Mouse (Mus musculus) lung, embryonic 14.5 days (tissue): ENCODE results near the gene Gabbr2. TPM values are rescaled to one million over a fixed set of nuclear protein-coding genes. Genes with fewer than 3 reads are reported as not detected.

Source experiments
- ATAC-seq: fragments of 200-750 bp; cut with Nextera tagmentation; 2 replicates; pipeline ENCODE4 v1.8.0; 2017; ENCODE audit warnings: mild to moderate bottlenecking, moderate TSS enrichment, moderate library complexity; ENCODE audit not compliant: insufficient read depth
- DNase-seq: peaks from one replicate; pipeline ENCODE4 v3.0.0-alpha.2; 2015
- H3K27ac ChIP-seq: fragments of 300-500 bp; sonication (generic); 2 replicates; pipeline ENCODE4 v1.5.1; 2014; ENCODE audit warnings: low read depth, mild to moderate bottlenecking, moderate library complexity
- H3K27me3 ChIP-seq: fragments of 300-500 bp; sonication (generic); 2 replicates; pipeline ENCODE4 v1.6.1; 2014; ENCODE audit warnings: low read length, control low read depth; ENCODE audit not compliant: insufficient read depth
- H3K36me3 ChIP-seq: fragments of 300-500 bp; sonication (generic); 2 replicates; pipeline ENCODE4 v1.6.1; 2014; ENCODE audit warnings: control low read depth; ENCODE audit not compliant: insufficient read depth
- H3K4me1 ChIP-seq: fragments of 300-500 bp; sonication (generic); 2 replicates; pipeline ENCODE4 v1.6.1; 2014; ENCODE audit warnings: antibody characterized with exemption, control low read depth; ENCODE audit not compliant: insufficient read depth
- H3K4me2 ChIP-seq: fragments of 300-500 bp; sonication (generic); 2 replicates; pipeline ENCODE4 v1.6.1; 2014; ENCODE audit warnings: mild to moderate bottlenecking
- H3K4me3 ChIP-seq: fragments of 300-500 bp; sonication (generic); 2 replicates; pipeline ENCODE4 v1.5.1; 2014; ENCODE audit warnings: low read depth, low read length
- H3K9ac ChIP-seq: fragments of 300-500 bp; sonication (generic); 2 replicates; pipeline ENCODE4 v1.6.1; 2014
- H3K9me3 ChIP-seq: fragments of 300-500 bp; sonication (generic); 2 replicates; pipeline ENCODE4 v1.6.1; 2016; ENCODE audit warnings: low read depth, low read length, control low read depth
- CTCF ChIP-seq: IDR thresholded peaks from 2 replicates; pipeline ENCODE4 v1.5.1; 2016; ENCODE audit warnings: antibody characterized with exemption, low read depth
- WGBS: fragments of 180-500 bp; shearing (Covaris S2); extraction: QIAGEN DNeasy Blood & Tissue Kit; methylation state at CpG from one replicate; pipeline ENCODE4 v1.1.7; 2014; 5-methylcytosine and 5-hydroxymethylcytosine counted together
- polyA plus RNA-seq: library from polyadenylated mRNA; unstranded; fragments of >200 nt; fragmentation: Nextera tagmentation; extraction: Ambion mirVana; gene quantifications from 2 replicates; pipeline ENCODE4 v1.2.1, GENCODE M21; 2014

The Gabbr2 gene
- polyA plus RNA-seq, 1 experiment from 2014 or later, result not detected

- H3K4me2 ChIP-seq, result no peak overlapping the region
- TF ChIP-seq CTCF, result no peak
- no peak for ATAC-seq
- no peaks in the 10 kb centered on the region for H3K36me3 ChIP-seq
- no peak overlapping the region for H3K9ac ChIP-seq
- no peaks in the 10 kb centered on the region for H3K4me1 ChIP-seq
- no peaks in the 10 kb centered on the region for H3K27me3 ChIP-seq
- DNase-seq, result no peak
- no peak overlapping the region for H3K27ac ChIP-seq
- 77% methylated on average over 18 of the region's 18 CpGs for WGBS
- H3K9me3 ChIP-seq, result no peaks in the 10 kb centered on the region
- no peak overlapping the region for H3K4me3 ChIP-seq
Measured at GRCm38 (mm10) chr4:46897634-46898399, 93.9 kb downstream of the Gabbr2 start.

GRCm38 (mm10) chr4:46894144-46894543, 97.5 kb downstream of the Gabbr2 start:
- TF ChIP-seq CTCF, result no peak
- H3K36me3 ChIP-seq, result no peaks in the 10 kb centered on the region
- no peaks in the 10 kb centered on the region for H3K27me3 ChIP-seq
- no peak overlapping the region for H3K9ac ChIP-seq
- ATAC-seq (no peak), DNase-seq (no peak)
- 52% methylated on average over 9 of the region's 9 CpGs for WGBS
- no peak overlapping the region for H3K4me3 ChIP-seq
- H3K4me1 ChIP-seq, result no peaks in the 10 kb centered on the region
- H3K9me3 ChIP-seq, result no peaks in the 10 kb centered on the region
- H3K4me2 ChIP-seq, result no peak overlapping the region
- no peak overlapping the region for H3K27ac ChIP-seq

DNA sequence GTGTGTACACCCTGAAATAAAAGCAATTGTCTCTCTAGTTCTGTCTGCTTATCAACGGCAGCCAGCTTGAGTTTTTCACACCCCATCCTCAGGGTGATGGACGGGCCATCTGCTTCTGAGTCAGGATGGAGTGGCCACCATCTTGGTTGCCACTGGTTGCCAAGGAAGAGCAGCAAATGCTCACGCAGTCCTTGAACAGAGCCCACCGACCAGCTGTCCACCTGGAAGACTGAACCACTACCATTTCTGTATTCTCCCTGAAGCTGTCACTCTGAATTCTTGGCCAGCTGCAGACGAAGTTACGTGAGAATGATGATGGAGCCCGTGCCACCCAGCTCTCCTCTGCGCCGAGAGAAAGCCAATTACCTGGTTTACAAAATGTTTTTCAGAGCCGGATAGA, 102.5 kb downstream of the Gabbr2 start:
- no peak for TF ChIP-seq CTCF
- WGBS, result 68% methylated on average over 10 of the region's 10 CpGs

DNA sequence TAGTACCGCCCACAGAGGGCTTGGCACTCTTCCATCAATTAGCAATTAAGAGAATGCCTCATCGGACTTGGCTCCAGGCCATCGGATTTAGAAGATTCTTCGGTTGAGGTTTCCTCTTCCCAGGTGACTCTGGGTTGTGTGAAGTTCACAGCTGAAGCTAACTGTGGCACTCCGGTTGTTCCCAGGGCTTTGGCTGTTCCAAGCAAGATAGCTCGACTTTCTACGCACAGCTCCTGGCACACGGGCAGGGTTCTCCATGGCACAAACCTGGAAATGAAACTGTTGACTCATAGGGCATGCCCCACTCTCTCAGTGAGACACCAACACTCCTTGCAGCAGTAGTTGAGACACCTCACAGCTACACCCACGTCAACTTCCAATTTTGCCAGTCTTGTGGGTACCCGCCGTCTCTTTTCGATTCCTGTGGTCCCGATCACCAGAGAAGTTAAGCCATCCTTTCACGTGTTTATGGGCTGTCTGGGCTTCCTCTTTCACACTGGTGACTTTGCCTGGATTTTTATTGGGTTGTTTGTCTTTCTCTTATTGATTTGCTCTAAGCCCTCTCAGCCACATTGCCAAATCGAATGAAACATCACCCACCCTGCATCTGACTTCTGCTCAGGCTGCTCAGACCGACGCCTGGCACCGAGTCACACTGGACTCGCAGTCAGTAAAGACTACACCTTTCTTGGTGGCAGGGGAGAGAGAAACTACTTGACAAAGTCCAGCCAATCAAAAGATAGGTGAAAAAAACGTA, 105.9 kb downstream of the Gabbr2 start:
- Histone ChIP-seq H3K9ac (no peak overlapping the region), H3K9me3 (no peaks in the 10 kb centered on the region), H3K27ac (no peak overlapping the region), H3K4me1 (no peaks in the 10 kb centered on the region), H3K27me3 (no peaks in the 10 kb centered on the region), H3K4me2 (no peak overlapping the region), H3K36me3 (no peaks in the 10 kb centered on the region), H3K4me3 (no peak overlapping the region)
- DNase-seq (no peak), ATAC-seq (no peak)
- TF ChIP-seq CTCF, result no peak
- WGBS, result 83% methylated on average over 20 of the region's 20 CpGs

More for the DNA sequence above, 102.5 kb downstream of the Gabbr2 start:
- Histone ChIP-seq H3K4me3 (no peak overlapping the region), H3K27me3 (no peaks in the 10 kb centered on the region), H3K4me1 (no peaks in the 10 kb centered on the region), H3K4me2 (no peak overlapping the region), H3K9me3 (no peaks in the 10 kb centered on the region), H3K36me3 (no peaks in the 10 kb centered on the region), H3K27ac (no peak overlapping the region), H3K9ac (no peak overlapping the region)
- DNase-seq (no peak), ATAC-seq (no peak)

GRCm38 (mm10) chr4:46884132-46884531, 107.5 kb downstream of the Gabbr2 start:
- Histone ChIP-seq H3K4me2 (no peak overlapping the region), H3K4me1 (no peaks in the 10 kb centered on the region), H3K27ac (no peak overlapping the region), H3K4me3 (no peak overlapping the region), H3K9me3 (no peaks in the 10 kb centered on the region), H3K27me3 (no peaks in the 10 kb centered on the region), H3K36me3 (no peaks in the 10 kb centered on the region), H3K9ac (no peak overlapping the region)
- peak; percentile 31 for DNase-seq
- peak; percentile 35; the same call in 1 of the 2 replicates for ATAC-seq
- 45% methylated on average over 7 of the region's 7 CpGs for WGBS
- TF ChIP-seq CTCF, result no peak

DNA sequence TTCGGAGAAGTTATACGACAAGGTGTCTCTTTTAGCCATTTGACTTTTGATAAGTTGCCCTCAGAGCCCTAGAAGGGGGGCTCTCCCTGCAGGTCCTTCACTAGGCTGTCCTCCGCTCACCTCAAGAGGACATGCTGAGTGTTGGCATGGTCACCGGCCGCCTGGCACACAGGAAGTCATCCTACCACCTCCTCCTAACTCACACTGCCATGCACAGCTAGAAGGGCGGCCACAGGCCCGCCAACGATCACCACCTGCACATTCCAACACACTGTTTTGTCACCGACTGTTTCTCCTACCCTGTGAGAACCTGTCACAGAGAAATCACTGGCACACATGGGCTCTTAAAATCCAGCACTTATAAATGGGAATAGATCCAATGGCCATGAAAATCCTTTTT, 108.1 kb downstream of the Gabbr2 start:
- ATAC-seq (no peak), DNase-seq (no peak)
- Histone ChIP-seq H3K4me3 (no peak overlapping the region), H3K36me3 (no peaks in the 10 kb centered on the region), H3K4me2 (no peak overlapping the region), H3K27me3 (no peaks in the 10 kb centered on the region), H3K9ac (no peak overlapping the region), H3K4me1 (no peaks in the 10 kb centered on the region), H3K9me3 (no peaks in the 10 kb centered on the region), H3K27ac (no peak overlapping the region)
- no peak for TF ChIP-seq CTCF
- WGBS, result 58% methylated on average over 9 of the region's 9 CpGs

DNA sequence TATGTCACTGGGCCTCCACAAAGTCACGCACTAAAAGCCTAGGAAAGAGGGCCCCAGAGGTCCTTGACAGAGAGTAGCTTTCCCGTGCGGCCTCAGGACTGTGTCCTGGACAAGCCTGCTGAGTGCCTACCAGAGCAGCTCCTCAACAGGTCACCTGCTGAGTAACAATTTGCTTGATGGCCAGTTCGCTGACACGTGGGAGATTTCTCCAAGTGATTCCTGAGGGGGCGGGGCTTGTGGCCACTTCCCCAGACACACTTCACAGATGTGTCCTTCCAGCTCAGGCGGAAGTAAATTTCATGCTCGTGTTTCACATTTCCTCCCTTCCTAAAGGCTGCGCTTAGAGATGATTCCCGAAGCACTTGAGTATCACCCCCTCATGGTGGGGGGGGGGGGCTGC, 108.6 kb downstream of the Gabbr2 start:
- no peak for DNase-seq

More for the DNA sequence above, 108.6 kb downstream of the Gabbr2 start:
- TF ChIP-seq CTCF, result no peak
- no peak overlapping the region for H3K4me2 ChIP-seq
- no peaks in the 10 kb centered on the region for H3K27me3 ChIP-seq
- H3K27ac ChIP-seq, result no peak overlapping the region
- no peaks in the 10 kb centered on the region for H3K4me1 ChIP-seq
- no peak overlapping the region for H3K4me3 ChIP-seq
- no peaks in the 10 kb centered on the region for H3K36me3 ChIP-seq
- ATAC-seq, result no peak
- H3K9me3 ChIP-seq, result no peaks in the 10 kb centered on the region
- H3K9ac ChIP-seq, result no peak overlapping the region
- 29% methylated on average over 10 of the region's 10 CpGs for WGBS
